9 mouse cellular contexts compared by ENCODE assay signal in genomic region chr13:114964233-114964632, GRCm38 (mm10). TPM values are rescaled to one million over a fixed set of nuclear protein-coding genes. Genes with fewer than 3 reads are reported as not detected.
DNase-seq lines count a peak whose midpoint lies in the region; ATAC-seq and TF ChIP-seq lines count a peak whose summit lies in the region.
"Had no signal": no experiment of that assay in that cellular context is flagged by ENCODE, and none has a peak within 500 bp of the region (broad histone marks: within the 10 kb centered on the region; RNA-seq: fewer than 3 reads in every experiment).

No protein-coding gene starts in this region.

- WGBS in lung, embryonic 14.5 days, result 37% methylated on average over 2 of the region's 2 CpGs
- 34% methylated on average over 2 of the region's 2 CpGs for WGBS in thymus, adult 2 months

- no peaks in the 10 kb centered on the region for H3K27me3 ChIP-seq in MEL (ENCODE audit: control insufficient read depth in 1 of 2, insufficient read depth in 2 of 2, low read length in 2 of 2)
- no peaks in the 10 kb centered on the region for H3K27me3 ChIP-seq in lung, embryonic 14.5 days (ENCODE audit: insufficient read depth, low read length)
- no peaks in the 10 kb centered on the region for H3K27me3 ChIP-seq in thymus, adult 2 months (ENCODE audit: control insufficient read depth, insufficient read depth, low read length)
- H3K27me3 ChIP-seq: megakaryocyte, embryonic 14.5 days had no signal

- no peak for TF ChIP-seq POLR2A in MEL (IDR thresholded peaks at IDR 0.05; ENCODE audit: control insufficient read depth in 1 of 2, insufficient read depth in 1 of 2, low read depth in 1 of 2, low read length in 2 of 2, poor library complexity in 1 of 2)
- TF ChIP-seq POLR2A in thymus, adult 2 months (IDR thresholded peaks at IDR 0.05; ENCODE audit: control insufficient read depth, extremely low read depth, insufficient read depth, low read length, poor library complexity), result no peak

- H3K4me1 ChIP-seq in MEL (ENCODE audit: control insufficient read depth in 1 of 2, insufficient read depth in 2 of 2, low read length in 2 of 2), result no peaks in the 10 kb centered on the region
- no peaks in the 10 kb centered on the region for H3K4me1 ChIP-seq in lung, embryonic 14.5 days (ENCODE audit: insufficient read depth)
- H3K4me1 ChIP-seq in thymus, adult 2 months (replicated peaks; ENCODE audit: control insufficient read depth, insufficient read depth, low read length), result no peaks in the 10 kb centered on the region

- H3K79me2 ChIP-seq in MEL (ENCODE audit: control insufficient read depth, insufficient read depth, low read length, poor library complexity), result no peaks in the 10 kb centered on the region

- H3K27ac ChIP-seq in MEL (ENCODE audit: control insufficient read depth, low read depth, low read length), result no peak overlapping the region
- no peak overlapping the region for H3K27ac ChIP-seq in layer of hippocampus, adult 2 months
- no peak overlapping the region for H3K27ac ChIP-seq in lung, embryonic 14.5 days (ENCODE audit: low read depth)
- no peak overlapping the region for H3K27ac ChIP-seq in thymus, adult 2 months (ENCODE audit: control insufficient read depth, insufficient read depth, low read length)

- DNase-seq in MEL (ENCODE audit: low read depth, low spot score), result peak; percentile 64
- DNase-seq in cerebellum, adult 18-20 months, result peak; percentile 80 to 84
- peak; percentile 76 to 84 for DNase-seq in layer of hippocampus, adult 2 months (ENCODE audit: low spot score in 2 of 2)
- DNase-seq in lung, embryonic 14.5 days, result peak; percentile 92
- DNase-seq in ovary, postnatal 10 days (ENCODE audit: low spot score), result peak; percentile 41
- DNase-seq in thymus, adult 2 months, result peak; percentile 68

- peak; percentile 100 for ATAC-seq in frontal cortex, adult (ENCODE audit: low TSS enrichment)
- peak; percentile 98 to 99 for ATAC-seq in hematopoietic stem cell, adult 5-6 weeks (replicated peaks in 1 of 2; ENCODE audit: insufficient read depth in 1 of 2, low FRiP score in 2 of 2, low TSS enrichment in 1 of 2, low read depth in 1 of 2, poor library complexity in 2 of 2, severe bottlenecking in 2 of 2)
- peak; percentile 90 for ATAC-seq in lung, embryonic 14.5 days (ENCODE audit: insufficient read depth)

- H3K9ac ChIP-seq in MEL (ENCODE audit: control insufficient read depth, low read depth, low read length, poor library complexity, severe bottlenecking), result no peak overlapping the region
- H3K9ac ChIP-seq in lung, embryonic 14.5 days, result no peak overlapping the region

- no peaks in the 10 kb centered on the region for H3K36me3 ChIP-seq in MEL (ENCODE audit: control insufficient read depth in 1 of 2, insufficient read depth in 2 of 2, low read length in 2 of 2)
- H3K36me3 ChIP-seq in lung, embryonic 14.5 days (ENCODE audit: insufficient read depth), result peaks cover 13% of the 10 kb centered on the region; the same call in 1 of the 2 replicates
- no peaks in the 10 kb centered on the region for H3K36me3 ChIP-seq in thymus, adult 2 months (ENCODE audit: control insufficient read depth, insufficient read depth, low read length)

- peak; percentile 58 to 83 (median 71) for TF ChIP-seq CTCF in MEL (IDR thresholded peaks at IDR 0.05 in 2 of 3, conservative IDR thresholded peaks at IDR 0.05 in 1 of 3; ENCODE audit: control insufficient read depth in 1 of 3, insufficient read depth in 1 of 3, low read depth in 2 of 3, low read length in 3 of 3, poor library complexity in 1 of 3, severe bottlenecking in 1 of 3)
- TF ChIP-seq CTCF in layer of hippocampus, adult 2 months (conservative IDR thresholded peaks at IDR 0.05), result peak; percentile 97
- TF ChIP-seq CTCF in lung, embryonic 14.5 days (IDR thresholded peaks at IDR 0.05; ENCODE audit: low read depth), result peak; percentile 96
- TF ChIP-seq CTCF in thymus, adult 2 months (IDR thresholded peaks at IDR 0.05; ENCODE audit: borderline replicate concordance, control insufficient read depth, extremely low read depth, insufficient read depth, low read length, poor library complexity), result no peak

- no peak for TF ChIP-seq EP300 in MEL (IDR thresholded peaks at IDR 0.05; ENCODE audit: low read depth in 1 of 2, low read length in 2 of 2)

- TF ChIP-seq RAD21 in MEL (IDR thresholded peaks at IDR 0.05; ENCODE audit: low read depth, low read length), result peak; percentile 84

- H3K4me3 ChIP-seq in MEL (ENCODE audit: control insufficient read depth in 1 of 2, insufficient read depth in 1 of 2, low read depth in 2 of 2, low read length in 2 of 2), result no peak overlapping the region
- H3K4me3 ChIP-seq in layer of hippocampus, adult 2 months, result no peak overlapping the region
- H3K4me3 ChIP-seq in lung, embryonic 14.5 days (ENCODE audit: low read depth, low read length), result no peak overlapping the region
- no peak overlapping the region for H3K4me3 ChIP-seq in thymus, adult 2 months (ENCODE audit: control insufficient read depth, insufficient read depth, low read length)
- H3K4me3 ChIP-seq: megakaryocyte, embryonic 14.5 days had no signal

- no peaks in the 10 kb centered on the region for H3K9me3 ChIP-seq in MEL (replicated peaks; ENCODE audit: insufficient read depth, low read length)
- no peaks in the 10 kb centered on the region for H3K9me3 ChIP-seq in lung, embryonic 14.5 days (ENCODE audit: low read depth, low read length)
- H3K9me3 ChIP-seq: megakaryocyte, embryonic 14.5 days had no signal

- no peak overlapping the region for H3K4me2 ChIP-seq in lung, embryonic 14.5 days

TF ChIP-seq in MEL, 35 proteins besides CTCF, POLR2A, EP300 and RAD21:
- TF ChIP-seq SMC3 (IDR thresholded peaks at IDR 0.05; ENCODE audit: low read depth, low read length) (peak; percentile 86), TCF12 (IDR thresholded peaks at IDR 0.05; ENCODE audit: low read depth, low read length) (no peak), E2F4 (IDR thresholded peaks at IDR 0.05; ENCODE audit: borderline replicate concordance, low read depth, low read length) (no peak), POLR2AphosphoS2 (IDR thresholded peaks at IDR 0.05; ENCODE audit: low read length) (no peak), ZC3H11A (IDR thresholded peaks at IDR 0.05; ENCODE audit: low read depth, low read length) (peak; percentile 63)

RNA-seq across cellular contexts. Expression of gene Itga2, which starts 32.3 kb away (rescaled TPM):
- under 0.01 TPM in 1 of 2 replicates, not detected in the other for total RNA-seq in MEL (2012; rRNA removed)
- polyA plus RNA-seq in MEL (2012; ENCODE audit: insufficient read depth in 1 of 2, insufficient read length in 2 of 2, low read depth in 1 of 2, low replicate concordance in 2 of 2, missing spikeins in 1 of 2), result not detected
- total RNA-seq in hematopoietic stem cell, adult 5-6 weeks (2017), result 4.2 and 5.6 TPM in 2 replicates
- under 1 TPM in 1 of 2 experiments, not detected in 1; 0.31 TPM for total RNA-seq in layer of hippocampus, adult 2 months (2021)
- polyA plus RNA-seq in lung, embryonic 14.5 days (2014; fragmentation: Nextera tagmentation; extraction: Ambion mirVana), result 10.1 and 10.8 TPM in 2 replicates
- polyA plus RNA-seq in thymus, adult 2 months (2012; rRNA removed), result 0.13 and 0.28 TPM in 2 replicates

Comparison
In these comparisons a context has a peak if more than half of its experiments do, and no peak if none do; other contexts are left out.
1. DNase-seq: peak in every context shown above with its lines; median percentile 92 in lung, embryonic 14.5 days; 82 in cerebellum, adult 18-20 months; 80 in layer of hippocampus, adult 2 months; 68 in thymus, adult 2 months; 64 in MEL; 41 in ovary, postnatal 10 days.